Mouse (Mus musculus): ENCODE data around the gene Rufy1.

DNA sequence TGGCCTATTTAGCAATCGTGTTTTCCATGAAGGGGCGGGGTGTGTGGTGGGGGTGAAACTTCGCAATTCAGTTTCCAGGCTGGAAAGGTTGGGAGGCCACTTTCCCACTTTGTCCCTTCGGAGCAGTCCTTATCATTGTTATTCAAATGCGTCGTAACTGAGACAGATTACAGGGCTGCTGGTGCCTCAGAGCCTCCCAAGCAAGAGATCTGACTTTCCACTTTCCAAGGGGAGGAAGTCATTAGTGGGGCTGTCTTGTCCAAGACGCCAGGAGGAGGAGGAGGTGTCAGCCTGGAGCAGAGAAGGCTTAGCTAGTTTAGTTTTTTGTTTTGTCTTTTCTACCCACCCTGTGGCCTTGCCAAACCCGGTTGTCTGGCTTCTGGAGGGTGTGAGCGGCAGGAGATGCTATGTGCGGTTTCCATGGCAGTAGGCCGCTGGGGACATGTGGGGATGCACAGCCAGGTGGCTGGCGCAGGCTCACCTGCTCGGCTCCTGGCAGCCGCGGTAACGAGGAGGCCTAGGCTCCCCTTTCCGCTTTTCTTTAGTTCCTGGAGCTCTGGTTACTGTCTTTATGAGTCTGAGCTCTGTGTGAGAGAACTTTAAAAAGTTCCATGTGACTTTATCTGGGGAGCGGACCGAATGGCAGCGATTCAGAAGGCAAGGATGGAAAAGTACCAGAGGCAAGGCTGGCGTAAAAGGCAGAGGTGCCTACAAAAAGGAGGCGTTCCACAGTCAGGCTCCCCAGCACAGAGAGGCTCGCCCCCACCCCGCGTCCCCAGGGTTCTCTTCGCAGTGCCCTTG is 26.4 kb upstream of the Rufy1 start:
- TF ChIP-seq CTCF (IDR thresholded peaks at IDR 0.05; ENCODE audit: control insufficient read depth, insufficient read depth, low read length) = no peak
- TF ChIP-seq POLR2A (IDR thresholded peaks at IDR 0.05; ENCODE audit: borderline replicate concordance, control insufficient read depth, low read depth, low read length) = no peak

Data from bone marrow, adult 2 months (tissue).